Mouse (Mus musculus) cortical plate, adult 2 months (tissue): Measurements from ENCODE around the gene Rnd3.

ENCODE experiments used
- CTCF ChIP-seq: fragments of 200-500 bp; IDR thresholded peaks from 2 replicates; pipeline ENCODE4 v1.5.1; 2011; ENCODE audit warnings: mild to moderate bottlenecking, control low read depth, low read length; ENCODE audit not compliant: insufficient read depth; ENCODE audit errors: extremely low read depth
- POLR2A ChIP-seq: fragments of 200-500 bp; IDR thresholded peaks from 2 replicates; pipeline ENCODE4 v1.6.1; 2011; ENCODE audit warnings: mild to moderate bottlenecking, low read length, control low read depth; ENCODE audit not compliant: insufficient read depth; ENCODE audit errors: extremely low read depth

- TF ChIP-seq CTCF (no peak), POLR2A (no peak)
Observed at GRCm38 (mm10) chr2:51139218-51139911, 9.5 kb downstream of the Rnd3 start.
